Mouse (Mus musculus) neural tube, embryonic 13.5 days (tissue): ENCODE data around the gene Abtb2. TPM values are rescaled to one million over a fixed set of nuclear protein-coding genes. Genes with fewer than 3 reads are reported as not detected.

ENCODE experiments used
- ATAC-seq: fragments of 200-750 bp; cut with Nextera tagmentation; 2 replicates; pipeline ENCODE4 v1.8.0; 2017; ENCODE audit warnings: low read depth, mild to moderate bottlenecking, moderate TSS enrichment, moderate library complexity
- H3K27ac ChIP-seq: fragments of 300-500 bp; sonication (generic); replicated peaks from 2 replicates; pipeline ENCODE4 v1.5.1; 2015; ENCODE audit warnings: moderate library complexity, mild to moderate bottlenecking, inconsistent platforms
- H3K27me3 ChIP-seq: fragments of 300-500 bp; sonication (generic); 2 replicates; pipeline ENCODE4 v1.6.1; 2015; ENCODE audit warnings: mild to moderate bottlenecking, inconsistent platforms
- H3K36me3 ChIP-seq: fragments of 300-500 bp; sonication (generic); 2 replicates; pipeline ENCODE4 v1.6.1; 2015; ENCODE audit warnings: mild to moderate bottlenecking, inconsistent platforms
- H3K4me1 ChIP-seq: fragments of 300-500 bp; sonication (generic); replicated peaks from 2 replicates; pipeline ENCODE4 v1.6.1; 2015; ENCODE audit warnings: inconsistent platforms
- H3K4me2 ChIP-seq: fragments of 300-500 bp; sonication (generic); 2 replicates; pipeline ENCODE4 v1.6.1; 2015; ENCODE audit warnings: inconsistent platforms, mild to moderate bottlenecking, moderate library complexity
- H3K4me3 ChIP-seq: fragments of 300-500 bp; sonication (generic); 2 replicates; pipeline ENCODE4 v1.5.1; 2015; ENCODE audit warnings: mild to moderate bottlenecking, inconsistent platforms
- H3K9ac ChIP-seq: fragments of 300-500 bp; sonication (generic); 2 replicates; pipeline ENCODE4 v1.6.1; 2015; ENCODE audit warnings: moderate library complexity, mild to moderate bottlenecking, inconsistent platforms
- H3K9me3 ChIP-seq: fragments of 300-500 bp; sonication (generic); 2 replicates; pipeline ENCODE4 v1.6.1; 2016; ENCODE audit warnings: inconsistent platforms
- WGBS: fragments of 180-500 bp; shearing (Covaris S2); methylation state at CpG from one replicate; pipeline ENCODE4 v1.1.7; 2015; 5-methylcytosine and 5-hydroxymethylcytosine counted together
- polyA plus RNA-seq: library from polyadenylated mRNA; unstranded; fragments of >200 nt; fragmentation: Nextera tagmentation; extraction: Ambion mirVana; gene quantifications from 2 replicates; pipeline ENCODE4 v1.2.1, GENCODE M21; 2015

Abtb2 gene
- polyA plus RNA-seq, 1 experiment from 2014 or later = 13.2 TPM

- Histone ChIP-seq H3K4me2 (no peak overlapping the region), H3K4me1 (peaks cover 12% of the 10 kb centered on the region), H3K27me3 (no peaks in the 10 kb centered on the region), H3K27ac (no peak overlapping the region), H3K9me3 (no peaks in the 10 kb centered on the region), H3K9ac (no peak overlapping the region), H3K36me3 (no peaks in the 10 kb centered on the region), H3K4me3 (no peak overlapping the region)
- WGBS = 35% methylated on average over 1 of the region's 1 CpGs
- ATAC-seq = no peak
These were observed 37.8 kb downstream of the Abtb2 start for GRCm38 (mm10) chr2:103603869-103604268.

GRCm38 (mm10) chr2:103605805-103606498 is 39.8 kb downstream of the Abtb2 start:
- ATAC-seq = no peak
- Histone ChIP-seq H3K9ac (no peak overlapping the region), H3K4me3 (no peak overlapping the region), H3K36me3 (no peaks in the 10 kb centered on the region), H3K4me2 (no peak overlapping the region), H3K27ac (no peak overlapping the region), H3K4me1 (peaks cover 8% of the 10 kb centered on the region; the same call in 1 of the 2 replicates), H3K27me3 (no peaks in the 10 kb centered on the region), H3K9me3 (no peaks in the 10 kb centered on the region)
- WGBS = 86% methylated on average over 4 of the region's 4 CpGs

GRCm38 (mm10) chr2:103607926-103608325 is 41.8 kb downstream of the Abtb2 start:
- Histone ChIP-seq H3K27me3 (no peaks in the 10 kb centered on the region), H3K4me3 (no peak overlapping the region), H3K27ac (no peak overlapping the region), H3K4me2 (no peak overlapping the region), H3K9ac (no peak overlapping the region), H3K9me3 (no peaks in the 10 kb centered on the region), H3K36me3 (no peaks in the 10 kb centered on the region), H3K4me1 (peaks cover 17% of the 10 kb centered on the region; the same call in 1 of the 2 replicates)
- WGBS = 83% methylated on average over 10 of the region's 10 CpGs
- no peak for ATAC-seq

- no peak overlapping the region for H3K4me3 ChIP-seq
- no peaks in the 10 kb centered on the region for H3K27me3 ChIP-seq
- H3K9me3 ChIP-seq = no peaks in the 10 kb centered on the region
- H3K27ac ChIP-seq = no peak overlapping the region
- no peak for ATAC-seq
- H3K4me2 ChIP-seq = no peak overlapping the region
- no peak overlapping the region for H3K9ac ChIP-seq
- peaks cover 17% of the 10 kb centered on the region; the same call in 1 of the 2 replicates for H3K4me1 ChIP-seq
- WGBS = 64% methylated on average over 1 of the region's 1 CpGs
- H3K36me3 ChIP-seq = no peaks in the 10 kb centered on the region
These were observed 42.8 kb downstream of the Abtb2 start for GRCm38 (mm10) chr2:103608947-103609346.

GRCm38 (mm10) chr2:103609499-103609898 is 43.4 kb downstream of the Abtb2 start:
- Histone ChIP-seq H3K9me3 (no peaks in the 10 kb centered on the region), H3K36me3 (no peaks in the 10 kb centered on the region), H3K4me1 (peaks cover 17% of the 10 kb centered on the region; the same call in 1 of the 2 replicates), H3K27me3 (no peaks in the 10 kb centered on the region), H3K4me2 (no peak overlapping the region), H3K9ac (no peak overlapping the region), H3K4me3 (no peak overlapping the region), H3K27ac (no peak overlapping the region)
- WGBS = 69% methylated on average over 3 of the region's 3 CpGs
- no peak for ATAC-seq

GRCm38 (mm10) chr2:103610831-103611535 is 44.9 kb downstream of the Abtb2 start:
- Histone ChIP-seq H3K4me1 (peaks cover 17% of the 10 kb centered on the region; the same call in 1 of the 2 replicates), H3K27ac (0 out of 2 replicates have a peak overlapping the region, but pooled peaks have one; percentile 19), H3K4me2 (no peak overlapping the region), H3K9me3 (no peaks in the 10 kb centered on the region), H3K9ac (no peak overlapping the region), H3K27me3 (no peaks in the 10 kb centered on the region), H3K36me3 (no peaks in the 10 kb centered on the region), H3K4me3 (no peak overlapping the region)
- no peak for ATAC-seq
- WGBS = 43% methylated on average over 8 of the region's 8 CpGs

- 77% methylated on average over 3 of the region's 3 CpGs for WGBS
- H3K4me1 ChIP-seq = peaks cover 22% of the 10 kb centered on the region
These were observed 47.8 kb downstream of the Abtb2 start for GRCm38 (mm10) chr2:103613865-103614264.

GRCm38 (mm10) chr2:103615028-103615427 is 48.9 kb downstream of the Abtb2 start:
- H3K9me3 ChIP-seq = no peaks in the 10 kb centered on the region
- H3K27me3 ChIP-seq = no peaks in the 10 kb centered on the region
- no peak overlapping the region for H3K27ac ChIP-seq
- peaks cover 22% of the 10 kb centered on the region for H3K4me1 ChIP-seq
- no peaks in the 10 kb centered on the region for H3K36me3 ChIP-seq
- WGBS = 90% methylated on average over 5 of the region's 5 CpGs
- no peak for ATAC-seq
- H3K4me2 ChIP-seq = no peak overlapping the region
- no peak overlapping the region for H3K9ac ChIP-seq
- no peak overlapping the region for H3K4me3 ChIP-seq

More at GRCm38 (mm10) chr2:103613865-103614264, 47.8 kb downstream of the Abtb2 start:
- Histone ChIP-seq H3K27ac (no peak overlapping the region), H3K4me2 (no peak overlapping the region), H3K9me3 (no peaks in the 10 kb centered on the region), H3K27me3 (no peaks in the 10 kb centered on the region), H3K9ac (no peak overlapping the region), H3K4me3 (no peak overlapping the region), H3K36me3 (no peaks in the 10 kb centered on the region)
- ATAC-seq = no peak

GRCm38 (mm10) chr2:103618407-103618806 is 52.3 kb downstream of the Abtb2 start:
- H3K27ac ChIP-seq = no peak overlapping the region; the same call in 1 of the 2 replicates

GRCm38 (mm10) chr2:103622950-103623349 is 56.8 kb downstream of the Abtb2 start:
- no peak overlapping the region for H3K27ac ChIP-seq
- no peaks in the 10 kb centered on the region for H3K9me3 ChIP-seq
- ATAC-seq = no peak
- peaks cover 46% of the 10 kb centered on the region for H3K4me1 ChIP-seq
- H3K4me3 ChIP-seq = no peak overlapping the region
- no peak overlapping the region for H3K9ac ChIP-seq
- H3K27me3 ChIP-seq = no peaks in the 10 kb centered on the region
- H3K4me2 ChIP-seq = no peak overlapping the region
- WGBS = 25% methylated on average over 4 of the region's 4 CpGs
- H3K36me3 ChIP-seq = no peaks in the 10 kb centered on the region

More at GRCm38 (mm10) chr2:103618407-103618806, 52.3 kb downstream of the Abtb2 start:
- Histone ChIP-seq H3K4me2 (no peak overlapping the region), H3K4me3 (no peak overlapping the region), H3K4me1 (peaks cover 20% of the 10 kb centered on the region), H3K36me3 (no peaks in the 10 kb centered on the region), H3K27me3 (no peaks in the 10 kb centered on the region), H3K9ac (no peak overlapping the region), H3K9me3 (no peaks in the 10 kb centered on the region)
- ATAC-seq = peak; percentile 27; the same call in 1 of the 2 replicates

GRCm38 (mm10) chr2:103625349-103625932 is 59.3 kb downstream of the Abtb2 start:
- peak; percentile 83 for ATAC-seq
- 0 out of 2 replicates have a peak overlapping the region, but pooled peaks have one; percentile 31 for H3K9ac ChIP-seq
- H3K27me3 ChIP-seq = no peaks in the 10 kb centered on the region; the same call in 1 of the 2 replicates
- no peaks in the 10 kb centered on the region for H3K9me3 ChIP-seq
- 8% methylated on average over 7 of the region's 7 CpGs for WGBS
- no peak overlapping the region for H3K4me2 ChIP-seq
- H3K27ac ChIP-seq = peak overlapping the region; percentile 70
- peaks cover 55% of the 10 kb centered on the region for H3K4me1 ChIP-seq
- H3K4me3 ChIP-seq = no peak overlapping the region
- H3K36me3 ChIP-seq = no peaks in the 10 kb centered on the region

GRCm38 (mm10) chr2:103627101-103627500 is 61.0 kb downstream of the Abtb2 start:
- Histone ChIP-seq H3K27ac (no peak overlapping the region), H3K4me3 (no peak overlapping the region), H3K4me1 (peaks cover 58% of the 10 kb centered on the region), H3K4me2 (no peak overlapping the region), H3K9me3 (no peaks in the 10 kb centered on the region), H3K36me3 (no peaks in the 10 kb centered on the region), H3K9ac (no peak overlapping the region), H3K27me3 (no peaks in the 10 kb centered on the region; the same call in 1 of the 2 replicates)
- WGBS = 85% methylated on average over 7 of the region's 7 CpGs
- ATAC-seq = no peak
